Comparison of ENCODE assay signal across 27 mouse cellular contexts in the genomic region with DNA sequence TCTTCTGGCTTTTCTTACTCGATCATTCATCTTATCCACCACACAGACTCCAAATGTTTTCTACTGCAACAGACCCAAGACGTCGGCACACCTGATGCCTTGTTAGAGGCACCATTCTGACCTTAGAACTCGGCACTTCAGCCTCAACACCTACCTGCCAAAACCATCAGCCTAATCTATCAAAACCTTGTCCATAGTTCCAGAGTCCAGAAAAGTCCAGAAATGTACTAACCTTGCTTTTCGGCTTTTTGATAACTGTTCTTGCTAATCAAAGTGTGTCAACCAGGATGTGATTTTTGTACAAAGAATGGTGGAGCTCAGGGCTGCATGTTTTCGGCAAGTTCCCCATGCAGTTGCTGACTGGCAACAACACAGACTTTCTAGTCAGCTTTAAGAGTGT. TPM values are rescaled to one million over a fixed set of nuclear protein-coding genes. Genes with fewer than 3 reads are reported as not detected.
"Had no signal": no experiment of that assay in that cellular context is flagged by ENCODE, and none has a peak within 500 bp of the region (broad histone marks: within the 10 kb centered on the region; RNA-seq: fewer than 3 reads in every experiment).

No protein-coding gene starts in this region.

- H3K27me3 ChIP-seq: embryonic facial prominence, embryonic 12.5 days; embryonic facial prominence, embryonic 13.5 days; embryonic facial prominence, embryonic 15.5 days; forebrain, embryonic 12.5 days; forebrain, embryonic 13.5 days; forebrain, embryonic 15.5 days had no signal

- H3K4me2 ChIP-seq: embryonic facial prominence, embryonic 12.5 days; embryonic facial prominence, embryonic 13.5 days; embryonic facial prominence, embryonic 15.5 days; forebrain, embryonic 12.5 days; forebrain, embryonic 13.5 days; forebrain, embryonic 15.5 days had no signal

- H3K4me3 ChIP-seq: embryonic facial prominence, embryonic 10.5 days; embryonic facial prominence, embryonic 12.5 days; embryonic facial prominence, embryonic 13.5 days; embryonic facial prominence, embryonic 15.5 days; erythroblast, embryonic 14.5 days; forebrain, embryonic 10.5 days; forebrain, embryonic 12.5 days; forebrain, embryonic 13.5 days; forebrain, embryonic 15.5 days; gastrocnemius, adult 2 months; heart, adult 2 months had no signal

- ATAC-seq: forebrain, embryonic 13.5 days; forebrain, embryonic 14.5 days; forebrain, embryonic 15.5 days; forebrain, embryonic 16.5 days; forebrain, postnatal 0 days had no signal

- H3K36me3 ChIP-seq: embryonic facial prominence, embryonic 10.5 days; embryonic facial prominence, embryonic 12.5 days; embryonic facial prominence, embryonic 13.5 days; embryonic facial prominence, embryonic 15.5 days; forebrain, embryonic 10.5 days; forebrain, embryonic 12.5 days; forebrain, embryonic 15.5 days had no signal

- H3K9ac ChIP-seq: embryonic facial prominence, embryonic 12.5 days; embryonic facial prominence, embryonic 13.5 days; embryonic facial prominence, embryonic 15.5 days; forebrain, embryonic 12.5 days; forebrain, embryonic 13.5 days; forebrain, embryonic 15.5 days; forebrain, postnatal 0 days had no signal

- H3K4me1 ChIP-seq: embryonic facial prominence, embryonic 10.5 days; embryonic facial prominence, embryonic 12.5 days; embryonic facial prominence, embryonic 13.5 days; embryonic facial prominence, embryonic 15.5 days; forebrain, embryonic 10.5 days; forebrain, embryonic 12.5 days; forebrain, embryonic 13.5 days; forebrain, embryonic 15.5 days had no signal

- H3K9me3 ChIP-seq: embryonic facial prominence, embryonic 10.5 days; embryonic facial prominence, embryonic 12.5 days; embryonic facial prominence, embryonic 13.5 days; embryonic facial prominence, embryonic 15.5 days; forebrain, embryonic 10.5 days; forebrain, embryonic 12.5 days; forebrain, embryonic 13.5 days; forebrain, embryonic 15.5 days had no signal

- DNase-seq: cerebellum, adult 8-10 months; cerebellum, adult 9-10 months; cerebellum, adult 9-11 months; cerebellum, postnatal 10 days; cerebellum, postnatal 14 days; cerebellum, postnatal 25 days; cerebellum, postnatal 36 days; embryo, embryonic 11 days; forebrain, postnatal 0 days; gastrocnemius, adult 2 months; gastrocnemius, postnatal 10 days; gastrocnemius, postnatal 14 days; gastrocnemius, postnatal 25 days; gastrocnemius, postnatal 36 days; heart, adult 18-20 months; heart, adult 2 months had no signal

- H3K27ac ChIP-seq: embryonic facial prominence, embryonic 10.5 days; embryonic facial prominence, embryonic 12.5 days; embryonic facial prominence, embryonic 13.5 days; embryonic facial prominence, embryonic 15.5 days; forebrain, embryonic 10.5 days; forebrain, embryonic 12.5 days; forebrain, embryonic 13.5 days; forebrain, embryonic 15.5 days; gastrocnemius, adult 2 months; heart, adult 2 months had no signal

RNA-seq across cellular contexts. Expression of a gene that starts 3.6 kb away (rescaled TPM):
- polyA plus RNA-seq: erythroblast, embryonic 14.5 days had no signal
